Mouse (Mus musculus): Measurements from ENCODE around the gene Helz.
"Not testable (repeated sequence)": the region's sequence is repeated elsewhere in the genome, so short reads cannot be mapped to it uniquely, and the experiment has no call there.

Gene Helz

DNA sequence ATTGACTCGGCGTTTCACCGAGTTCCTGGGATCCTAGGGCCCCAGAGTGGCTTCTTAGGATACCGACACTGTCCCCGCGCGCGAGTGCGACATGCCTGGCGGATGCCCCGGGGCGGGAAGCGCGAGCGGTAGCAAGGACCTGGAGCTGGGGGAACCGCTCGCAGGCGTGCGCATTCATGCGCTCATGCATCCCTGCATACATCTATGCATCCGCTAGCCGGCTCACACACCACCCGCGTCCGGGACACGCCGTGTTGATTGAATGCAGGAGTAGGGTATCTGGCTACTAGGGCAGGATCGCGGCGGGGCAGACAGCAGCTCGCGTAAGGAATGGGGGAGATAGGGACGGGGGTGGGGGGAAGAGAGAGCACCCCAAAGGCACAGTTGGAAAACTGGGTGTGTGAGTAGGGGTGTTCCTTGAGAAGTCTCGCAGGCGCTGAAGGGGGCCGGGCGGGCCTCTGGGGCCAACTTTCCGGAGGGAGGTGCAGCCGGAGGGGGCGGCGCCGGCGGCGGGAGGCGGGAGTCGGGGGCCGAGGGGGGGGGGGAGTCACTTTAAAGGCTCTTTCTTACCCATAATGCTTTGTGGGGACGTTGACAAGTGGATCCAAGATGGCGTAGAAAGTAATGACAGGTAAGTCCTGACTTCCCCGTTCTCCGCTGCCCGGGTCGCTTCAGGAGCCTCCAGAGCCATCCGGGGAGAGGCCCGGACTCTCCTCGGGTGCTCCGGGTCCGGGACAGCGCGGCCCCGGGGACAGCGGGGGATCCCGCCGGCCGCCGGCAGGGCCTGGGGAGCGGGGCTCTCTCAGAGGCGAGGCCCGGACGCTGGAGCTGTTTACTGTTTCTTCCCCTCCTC, at the start of gene Helz:
Gene Helz (plus strand): TSS at position 580 of the 853 bp plus-strand sequence.
- in situ Hi-C loops (cut with MboI; ENCODE audit: unreplicated experiment in 2 of 2) = no loop called here

DNA sequence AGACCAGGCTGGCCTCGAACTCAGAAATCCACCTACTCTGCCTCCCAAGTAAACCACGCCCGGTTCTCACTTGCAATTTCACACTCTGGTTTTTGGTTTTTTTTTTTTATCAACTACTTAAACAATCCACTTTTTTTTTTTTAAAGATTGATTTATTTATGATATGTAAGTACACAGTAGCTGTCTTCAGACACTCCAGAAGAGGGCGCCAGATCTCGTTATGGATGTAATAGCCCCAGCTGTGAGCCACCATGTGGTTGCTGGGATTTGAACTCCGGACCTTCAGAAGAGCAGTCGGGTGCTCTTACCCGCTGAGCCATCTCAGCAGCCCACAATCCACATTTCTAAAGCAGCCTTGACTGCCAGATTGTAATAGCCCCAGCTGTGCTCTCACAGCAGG, 44.9 kb upstream of the Helz start:
- in situ Hi-C loops (cut with MboI; ENCODE audit: unreplicated experiment in 2 of 2) = no loop called here

DNA sequence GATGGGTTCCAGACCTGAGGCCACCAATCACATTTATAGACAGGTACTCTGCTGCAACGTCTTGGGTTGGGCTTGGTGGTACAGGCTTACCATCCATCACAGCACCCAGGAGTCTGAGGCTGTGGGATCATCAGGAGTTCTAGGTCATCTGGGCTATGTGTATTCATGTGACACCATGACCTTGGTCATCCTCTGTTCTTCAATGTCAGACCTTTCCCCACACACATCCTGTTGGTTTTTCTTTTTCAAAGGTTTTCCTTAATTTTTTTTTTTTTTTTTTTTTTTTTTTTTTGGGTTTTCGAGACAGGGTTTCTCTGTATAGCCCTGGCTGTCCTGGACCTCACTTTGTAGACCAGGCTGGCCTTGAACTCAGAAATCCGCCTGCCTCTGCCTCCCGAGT, 43.4 kb upstream of the Helz start:
- in situ Hi-C loops (cut with MboI; ENCODE audit: unreplicated experiment in 2 of 2) = not testable (repeated sequence)

DNA sequence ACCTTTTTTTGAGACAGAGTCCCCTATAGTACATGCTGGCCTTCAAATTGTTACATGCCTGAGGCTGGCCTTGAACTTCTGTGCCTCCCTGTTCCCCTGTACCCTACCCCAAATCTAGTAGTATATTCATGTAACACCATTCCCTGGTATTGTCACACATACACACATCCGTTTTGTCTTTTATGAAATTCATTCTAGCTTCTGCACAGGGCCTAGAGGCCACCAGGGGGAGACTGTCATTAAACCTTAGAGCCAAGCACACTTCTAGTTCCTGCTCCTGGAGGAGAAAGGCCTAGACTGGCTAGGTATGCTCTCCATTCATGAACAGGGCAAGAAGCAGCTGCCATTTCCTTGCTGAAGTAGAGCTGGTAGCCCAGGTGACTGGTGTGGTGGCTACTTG, 41.5 kb upstream of the Helz start:
- in situ Hi-C loops (cut with MboI; ENCODE audit: unreplicated experiment in 2 of 2) = no loop called here

DNA sequence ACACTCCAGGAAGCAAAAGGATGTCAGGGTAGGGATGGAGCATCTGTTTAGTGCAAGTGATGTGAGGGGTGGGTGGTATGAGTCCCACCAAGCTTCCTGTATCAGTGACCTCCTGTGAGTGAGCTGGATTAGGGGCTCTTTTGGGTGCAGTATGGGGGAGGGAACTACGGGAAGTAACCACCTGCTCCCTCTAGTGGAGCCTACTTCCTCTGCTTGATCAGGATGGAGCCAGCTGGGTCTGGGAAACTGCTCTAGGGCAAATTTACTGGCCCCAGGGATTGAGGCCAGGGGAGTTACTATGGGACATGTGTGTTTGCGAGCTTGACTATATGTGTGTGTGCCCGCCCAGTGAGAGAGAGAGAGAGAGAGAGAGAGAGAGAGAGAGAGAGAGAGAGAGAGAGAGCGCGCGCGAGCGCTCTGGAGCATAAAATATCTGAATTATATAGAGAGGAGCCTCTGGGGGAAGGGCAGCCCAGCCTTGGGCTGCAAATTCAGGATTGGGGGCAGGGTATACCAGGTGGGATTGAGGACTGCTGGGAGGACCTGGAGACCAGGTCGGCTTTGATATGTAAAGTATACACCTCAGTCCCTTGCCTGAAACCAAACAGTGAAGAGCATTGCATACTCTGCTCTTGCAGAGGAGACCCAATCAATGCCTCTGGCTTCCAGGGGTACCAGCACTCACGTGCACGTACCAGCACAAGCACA, 37.9 kb upstream of the Helz start:
- in situ Hi-C loops (cut with MboI; ENCODE audit: unreplicated experiment in 2 of 2) = loop anchor here (5.0 kb wide), 2 partner anchors 348 to 483 kb away; no protein-coding TSS in a partner anchor

DNA sequence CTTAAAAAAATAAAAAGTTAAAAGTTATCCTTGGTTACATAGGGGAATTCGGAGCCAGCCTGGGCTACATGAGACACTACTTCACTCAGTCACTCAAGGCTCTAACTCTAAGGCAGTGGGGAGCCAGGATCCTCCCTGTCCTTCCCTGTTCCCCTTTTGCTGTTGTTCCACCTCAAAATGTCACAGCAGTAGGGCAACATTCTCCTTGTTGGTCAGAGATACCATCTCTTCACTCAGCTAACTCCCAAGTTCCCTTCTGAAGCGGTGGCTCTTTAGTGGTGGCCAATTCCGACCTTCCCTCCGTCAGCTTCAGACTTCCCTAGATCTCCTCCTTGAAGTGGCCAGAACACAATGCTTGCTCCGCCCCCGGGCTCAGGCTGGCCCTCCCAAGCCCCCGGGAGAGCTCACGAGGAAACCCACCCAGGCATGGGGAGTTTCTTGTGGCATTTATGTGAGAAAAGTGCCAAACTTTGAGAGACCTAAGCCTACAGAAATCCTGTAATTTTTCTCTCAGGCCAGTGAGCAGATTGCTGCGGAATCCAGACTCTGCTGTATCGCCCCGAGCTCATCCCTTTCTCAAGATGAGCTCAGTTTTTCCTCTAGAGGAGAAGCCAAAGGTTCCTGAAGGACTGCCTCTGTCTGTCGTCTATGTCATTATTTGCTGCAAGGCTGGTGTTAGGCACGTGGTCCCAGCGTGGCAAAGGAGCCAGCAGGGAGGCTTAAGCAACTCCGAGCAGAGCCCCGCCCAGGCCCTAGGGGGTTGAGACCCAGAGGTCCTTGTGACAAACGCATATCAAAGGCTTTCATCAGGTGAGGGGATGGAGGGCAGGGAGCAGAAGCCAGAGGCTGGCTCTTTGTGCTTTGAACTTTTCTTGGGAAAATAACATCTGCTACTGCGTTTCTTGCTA, 37.1 kb upstream of the Helz start:
- in situ Hi-C loops (cut with MboI; ENCODE audit: unreplicated experiment in 2 of 2) = loop anchor here (5.0 kb wide), 2 partner anchors 347 to 482 kb away; no protein-coding TSS in a partner anchor

DNA sequence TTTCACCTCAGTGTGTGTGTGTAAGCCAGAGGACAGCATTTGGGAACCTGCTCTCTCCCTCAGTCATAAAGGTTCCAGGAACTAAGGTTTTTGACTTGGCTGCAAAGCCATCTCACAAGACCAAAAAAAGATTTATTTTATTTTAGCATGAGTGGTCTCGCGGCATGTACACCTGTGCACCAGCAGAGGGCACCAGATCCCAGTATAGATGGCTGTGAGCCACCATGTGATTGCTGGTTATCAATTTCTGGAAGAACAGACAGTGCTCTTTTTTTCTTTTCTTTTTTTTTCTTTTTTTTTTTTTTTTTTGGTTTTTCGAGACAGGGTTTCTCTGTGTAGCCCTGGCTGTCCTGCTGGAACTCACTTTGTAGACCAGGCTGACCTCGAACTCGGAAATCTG, 35.8 kb upstream of the Helz start:
- in situ Hi-C loops (cut with MboI; ENCODE audit: unreplicated experiment in 2 of 2) = loop anchor here (5.0 kb wide), 2 partner anchors 345 to 480 kb away; no protein-coding TSS in a partner anchor

DNA sequence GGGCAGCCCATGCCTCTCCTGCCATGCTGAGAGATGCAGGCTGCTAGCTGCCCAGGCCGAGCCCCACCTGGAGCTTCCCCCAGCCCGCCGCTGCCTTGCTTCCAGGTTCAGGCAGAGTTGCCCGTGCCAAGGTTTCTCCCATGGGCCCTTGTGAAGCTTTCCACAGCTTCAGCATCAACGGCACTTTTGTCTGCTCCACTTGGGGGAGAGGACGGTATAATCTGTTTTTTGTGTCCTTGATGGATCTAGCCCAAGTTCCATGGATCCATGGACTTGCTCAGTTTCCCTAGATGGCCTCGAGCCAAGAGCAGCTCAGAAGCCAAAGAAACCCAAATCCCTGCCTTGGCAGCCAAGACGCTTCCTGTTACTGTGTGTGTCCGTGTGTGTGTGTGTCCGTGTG, 34.7 kb upstream of the Helz start:
- in situ Hi-C loops (cut with MboI; ENCODE audit: unreplicated experiment in 2 of 2) = loop anchor here (5.0 kb wide), 2 partner anchors 344 to 479 kb away; no protein-coding TSS in a partner anchor

DNA sequence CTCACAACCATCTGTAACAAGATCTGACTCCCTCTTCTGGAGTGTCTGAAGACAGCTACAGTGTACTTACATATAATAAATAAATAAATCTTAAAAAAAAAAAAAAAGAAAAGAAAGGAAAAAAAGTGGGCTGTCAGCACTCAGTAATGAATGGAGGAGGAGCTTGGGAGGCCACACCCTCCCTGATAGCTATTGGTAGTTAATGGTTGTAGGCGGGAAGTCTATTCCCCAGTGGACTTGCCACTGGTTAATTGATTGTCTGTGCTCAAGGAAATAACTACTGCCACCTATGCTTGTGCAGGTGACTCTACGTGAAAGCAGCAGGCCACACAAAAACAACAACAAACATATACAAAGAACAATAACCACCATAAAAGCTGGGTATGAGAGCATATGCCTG, 31.3 kb upstream of the Helz start:
- in situ Hi-C loops (cut with MboI; ENCODE audit: unreplicated experiment in 2 of 2) = no loop called here

DNA sequence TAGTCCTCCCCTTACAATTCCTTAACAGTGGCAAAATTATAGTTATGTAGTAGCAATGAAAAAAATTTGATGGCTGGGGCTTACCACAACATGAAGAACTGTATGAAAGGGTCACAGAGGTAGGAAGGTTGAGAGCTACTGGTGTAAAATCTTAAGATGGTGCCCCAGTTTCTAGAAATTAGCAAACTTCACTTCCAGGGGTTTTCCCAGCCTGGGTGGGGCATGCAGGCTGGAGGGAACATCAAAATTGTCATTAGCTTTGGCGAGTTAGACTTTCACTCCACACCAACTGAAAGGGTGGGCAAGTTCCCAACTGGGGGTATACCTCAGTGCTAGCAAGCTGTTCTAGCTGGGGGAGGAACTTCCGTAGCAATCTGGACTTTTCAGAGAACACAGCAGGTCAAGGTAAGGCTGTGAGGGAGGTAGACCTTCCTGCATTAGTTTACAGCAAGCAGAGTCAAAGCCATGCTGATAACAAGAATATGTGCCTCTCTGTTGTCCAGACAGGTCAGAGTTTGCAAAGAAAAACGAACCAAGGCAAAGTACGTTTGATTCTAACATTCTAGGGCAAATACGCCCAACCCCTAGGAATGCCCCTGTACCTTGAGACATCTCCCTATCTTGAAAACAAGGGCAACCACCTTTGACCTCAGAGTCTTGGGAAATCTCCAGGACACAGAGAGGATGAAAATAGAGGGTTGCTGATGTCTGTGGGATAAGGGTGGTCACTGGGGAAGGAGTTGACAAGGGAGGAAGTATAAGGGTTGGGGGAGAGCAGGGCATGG, 28.9 kb upstream of the Helz start:
- in situ Hi-C loops (cut with MboI; ENCODE audit: unreplicated experiment in 2 of 2) = no loop called here

DNA sequence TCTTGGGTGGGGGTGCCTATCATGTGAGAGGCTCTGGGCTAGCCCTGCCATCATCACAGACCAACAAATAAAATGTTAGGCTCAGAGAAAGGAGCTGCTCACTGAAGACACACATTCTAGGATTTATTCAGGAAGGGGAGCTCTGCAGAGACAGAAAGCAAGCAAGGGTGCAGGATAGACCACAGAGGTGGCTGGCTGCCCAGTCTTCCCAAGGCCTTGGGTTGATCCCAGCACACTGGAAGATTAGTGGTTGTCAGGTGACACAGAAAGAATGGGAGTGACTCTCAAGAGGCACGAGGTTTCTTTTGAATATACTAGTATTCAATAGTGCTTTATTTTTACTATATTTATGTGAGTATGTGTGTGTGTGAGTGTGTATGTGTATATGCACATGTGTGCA, 26.6 kb upstream of the Helz start:
- in situ Hi-C loops (cut with MboI; ENCODE audit: unreplicated experiment in 2 of 2) = loop anchor here in 1 of 2 experiments (10.0 kb wide), 1 partner anchor 904 kb away; the partner anchor contains the start of gene Cep112

DNA sequence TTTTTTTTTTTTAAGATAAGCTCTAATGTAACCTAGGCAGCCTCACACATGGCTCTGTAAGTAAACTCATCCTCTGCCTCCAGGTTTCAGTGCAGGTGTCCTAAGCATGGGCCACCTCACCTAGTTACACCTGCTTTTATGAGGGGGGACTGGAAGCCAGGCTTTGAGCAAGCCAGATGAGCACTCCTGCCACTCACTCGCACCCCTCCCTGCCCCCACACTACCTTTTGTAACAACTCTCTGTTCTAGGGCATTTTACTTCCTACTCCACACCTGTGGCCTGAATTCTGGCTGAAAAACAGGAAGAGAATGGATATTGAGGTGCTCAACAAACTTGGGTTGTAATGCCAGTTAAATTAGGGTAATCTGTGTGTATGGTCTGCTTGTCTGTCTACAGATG, 22.8 kb upstream of the Helz start:
- in situ Hi-C loops (cut with MboI; ENCODE audit: unreplicated experiment in 2 of 2) = loop anchor here in 1 of 2 experiments (10.0 kb wide), 1 partner anchor 900 kb away; the partner anchor contains the start of gene Cep112

DNA sequence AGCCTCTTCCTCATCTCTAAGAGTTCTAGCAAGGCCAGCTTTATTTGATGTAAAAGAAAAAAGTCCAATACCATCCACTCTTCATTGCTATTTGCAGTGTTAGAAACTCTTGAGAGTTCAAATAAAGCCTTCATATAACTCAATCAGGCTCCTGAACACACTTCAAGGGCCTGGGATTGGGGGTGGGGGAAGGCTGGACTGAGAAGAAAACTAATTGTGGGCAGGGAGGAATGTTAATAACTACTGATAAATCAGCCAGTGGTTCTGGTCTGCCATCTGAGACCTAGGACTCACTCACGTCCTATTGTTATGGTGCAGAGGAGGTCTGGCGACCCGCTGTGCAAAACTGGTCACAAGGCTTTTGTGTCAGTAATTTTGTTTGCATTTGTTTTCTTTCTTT, 20.1 kb upstream of the Helz start:
- in situ Hi-C loops (cut with MboI; ENCODE audit: unreplicated experiment in 2 of 2) = loop anchor here in 1 of 2 experiments (10.0 kb wide), 1 partner anchor 897 kb away; the partner anchor contains the start of gene Cep112

DNA sequence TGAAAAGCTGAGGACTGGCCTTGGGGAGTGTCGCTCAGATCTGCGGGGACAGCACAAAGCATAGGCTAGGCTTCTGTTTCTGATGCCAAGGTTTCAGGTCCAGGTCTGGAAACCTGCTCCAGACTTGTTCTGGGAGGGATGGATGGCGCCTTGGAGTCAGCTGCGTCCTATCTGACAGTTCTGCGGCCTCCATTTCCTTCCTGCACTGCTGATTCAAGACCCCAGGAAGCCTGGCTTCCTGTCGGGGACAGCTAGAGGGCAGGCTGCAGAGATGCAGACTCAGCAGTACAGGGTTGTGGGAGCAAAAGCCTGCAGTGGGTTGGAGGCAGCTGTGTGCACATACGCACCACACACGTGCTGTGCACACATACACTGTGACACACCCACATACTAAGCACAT, 18.4 kb upstream of the Helz start:
- in situ Hi-C loops (cut with MboI; ENCODE audit: unreplicated experiment in 2 of 2) = loop anchor here in 1 of 2 experiments (10.0 kb wide), 1 partner anchor 895 kb away; the partner anchor contains the start of gene Cep112

DNA sequence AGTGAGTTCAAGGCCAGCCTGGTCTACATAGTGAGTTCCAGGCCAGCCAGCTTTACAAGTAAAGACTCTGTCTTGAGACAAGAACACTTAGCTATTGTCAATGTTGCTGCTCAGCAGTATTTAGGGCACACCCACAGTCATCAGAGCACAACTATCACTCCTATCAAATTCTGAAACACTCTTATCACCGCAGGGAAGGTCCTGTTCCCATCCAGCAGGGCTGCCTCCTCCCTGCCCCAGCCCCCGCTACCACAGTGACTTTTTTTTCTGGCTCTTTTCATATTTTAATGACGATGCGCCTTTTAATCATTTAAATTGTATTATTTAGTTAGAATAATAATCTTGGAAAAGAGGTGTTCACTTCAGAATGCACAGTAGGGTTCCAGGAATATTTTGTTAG, 16.3 kb upstream of the Helz start:
- in situ Hi-C loops (cut with MboI; ENCODE audit: unreplicated experiment in 2 of 2) = no loop called here

DNA sequence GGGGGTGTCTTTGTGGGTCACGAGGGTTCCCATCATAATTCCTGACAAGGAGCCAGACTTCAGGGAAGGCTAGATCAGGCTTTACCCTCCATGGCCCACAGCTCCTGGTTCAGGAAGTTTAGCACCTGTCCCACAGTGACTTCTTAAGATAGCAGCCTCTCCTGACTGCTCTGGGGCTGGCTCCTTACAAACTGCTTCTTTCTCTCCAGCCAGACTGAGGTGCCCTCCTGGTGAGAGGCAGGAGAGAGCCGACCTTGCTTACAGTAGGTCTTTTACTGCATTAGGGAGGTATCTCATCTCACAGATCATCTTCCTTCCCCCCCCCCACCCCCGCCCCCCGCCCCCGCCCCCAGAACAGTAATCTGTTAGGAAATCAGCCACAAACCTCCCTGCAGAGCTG, 15.5 kb upstream of the Helz start:
- in situ Hi-C loops (cut with MboI; ENCODE audit: unreplicated experiment in 2 of 2) = no loop called here

DNA sequence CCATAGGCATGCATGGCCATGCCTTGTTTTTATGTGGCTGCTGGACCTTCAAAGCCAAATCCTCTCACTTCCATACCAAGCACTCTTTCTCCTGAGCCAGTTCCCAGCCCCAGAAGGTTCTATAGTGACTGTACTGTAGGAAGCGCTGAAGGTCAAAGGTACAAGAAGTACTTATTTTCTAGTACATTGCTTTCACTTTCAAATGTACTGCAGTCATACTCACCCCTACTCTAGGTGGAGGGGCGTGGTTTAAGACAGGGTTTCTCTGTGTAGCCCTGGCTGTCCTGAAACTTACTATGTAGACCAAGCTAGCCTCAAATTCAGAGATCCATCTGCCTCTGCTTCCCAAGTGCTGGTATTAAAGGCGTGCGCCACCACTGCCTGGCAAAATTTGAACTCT, 8.7 kb upstream of the Helz start:
- in situ Hi-C loops (cut with MboI; ENCODE audit: unreplicated experiment in 2 of 2) = no loop called here

DNA sequence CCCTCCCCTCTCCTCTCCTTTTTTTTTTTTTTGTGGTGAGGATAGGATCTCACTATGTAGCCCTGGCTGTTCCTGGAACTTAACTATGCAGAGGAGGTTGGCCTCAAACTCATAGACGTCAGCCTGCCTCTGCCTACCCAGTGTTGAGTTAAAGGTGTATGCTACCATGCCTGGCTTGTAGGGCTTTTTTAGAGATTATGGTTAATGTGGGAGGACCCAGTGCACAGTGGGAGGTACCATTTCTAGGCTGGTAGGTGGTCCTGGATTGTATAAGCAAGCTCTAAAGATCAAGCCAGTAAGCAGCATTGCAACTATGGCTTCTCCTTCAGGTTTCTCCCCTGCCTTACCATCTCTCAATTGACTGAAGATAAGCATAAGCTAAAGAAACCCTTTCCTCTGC, 7.4 kb upstream of the Helz start:
- in situ Hi-C loops (cut with MboI; ENCODE audit: unreplicated experiment in 2 of 2) = no loop called here

DNA sequence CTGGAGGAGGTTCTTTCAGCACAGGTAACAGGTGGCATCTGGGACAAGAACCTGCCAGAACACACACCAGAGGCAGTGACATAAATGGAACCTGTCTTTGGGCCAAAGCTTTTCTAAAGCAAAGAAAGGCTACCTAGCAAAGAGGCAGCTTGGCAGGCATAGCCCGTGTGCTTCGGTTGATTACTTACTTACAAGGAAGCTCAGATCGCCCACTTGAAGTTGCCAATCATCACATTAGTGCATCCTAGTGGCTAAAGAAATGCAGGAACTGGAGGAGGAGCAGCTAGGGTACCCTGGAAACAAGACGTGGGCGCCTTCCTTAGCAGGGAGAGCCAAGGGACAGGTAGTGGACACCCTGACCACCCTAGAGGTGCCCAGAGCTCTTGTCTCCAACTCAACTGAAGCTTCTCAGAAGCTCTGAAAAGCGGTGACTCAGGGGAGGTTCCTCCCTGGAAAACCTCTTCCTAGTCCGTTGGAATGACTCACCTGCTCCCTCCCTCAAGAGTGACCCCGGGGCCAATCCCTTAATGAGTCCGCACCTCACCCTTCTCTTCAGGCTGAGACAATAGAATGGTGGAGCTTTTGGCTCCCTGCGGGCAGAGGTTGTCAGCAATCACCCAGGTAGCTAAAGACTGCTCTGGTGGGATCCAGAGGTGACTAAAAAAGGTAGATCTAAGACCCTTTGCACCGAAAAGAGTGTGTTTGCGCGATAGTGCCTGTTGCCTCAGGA, 1.8 kb upstream of the Helz start:
- in situ Hi-C loops (cut with MboI; ENCODE audit: unreplicated experiment in 2 of 2) = no loop called here
